Mouse (Mus musculus) urinary bladder, postnatal 0 days (tissue): ENCODE results near the gene Mal. TPM values are rescaled to one million over a fixed set of nuclear protein-coding genes. Genes with fewer than 3 reads are reported as not detected.

Source experiments
- polyA plus RNA-seq: library from polyadenylated mRNA; unstranded; fragments of >200 nt; fragmentation: Nextera tagmentation; extraction: Ambion mirVana; gene quantifications from 2 replicates; pipeline ENCODE4 v1.2.1, GENCODE M21; 2015

Gene Mal
- polyA plus RNA-seq, result 126 and 139 TPM in 2 replicates

DNA sequence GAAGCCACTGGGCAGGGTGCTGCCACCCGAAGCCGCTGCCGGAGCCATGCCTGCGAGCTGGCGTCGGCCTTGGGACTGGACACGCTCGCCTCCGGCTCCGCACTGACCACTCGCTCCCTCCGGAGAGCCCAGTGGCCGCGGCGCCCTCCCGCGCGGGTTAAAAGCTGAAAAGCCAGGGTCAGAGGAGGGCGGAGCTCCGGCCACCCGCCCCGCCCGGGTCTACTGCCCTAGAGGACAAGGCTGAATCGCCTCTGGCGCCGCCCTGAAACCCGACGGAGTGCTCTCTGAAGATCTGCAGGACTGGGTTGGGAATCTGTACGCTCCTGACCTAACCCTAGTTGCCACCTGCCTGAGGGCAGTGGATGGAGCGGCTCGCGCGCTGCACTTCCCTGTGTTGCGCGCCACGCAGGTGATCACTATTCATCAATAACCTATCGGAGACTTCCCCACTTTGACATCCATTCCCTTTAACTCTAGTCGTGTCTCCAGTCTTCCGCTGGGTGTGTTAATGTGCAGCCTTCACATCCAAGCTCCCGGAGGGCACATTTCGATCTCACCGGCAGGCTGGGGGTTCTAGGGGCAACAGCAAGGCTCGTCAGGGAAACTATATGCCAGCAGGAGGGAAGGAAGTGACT, at the start of gene Mal:
TSS of gene Mal (minus strand) at position 610 of the 635 bp plus-strand sequence.

GRCm38 (mm10) chr2:127586694-127587513, 69.6 kb downstream of the Mal start, which contains the start of the genes Zfp661 and Mrps5:
Gene Zfp661, minus strand, starts transcription at chr2:127587094.
Gene Mrps5, plus strand, starts transcription at chr2:127587222.

Other genes starting within 250 kb of the Mal start
- 0.21 and 0.23 TPM in 2 replicates for gene Gpat2, start 231.5 kb downstream of the Mal start, polyA plus RNA-seq
- gene Fahd2a, start 212.1 kb downstream of the Mal start, polyA plus RNA-seq, result 20.4 and 22.1 TPM in 2 replicates
- gene Kcnip3, start 134.6 kb downstream of the Mal start, polyA plus RNA-seq, result 10.5 and 12.3 TPM in 2 replicates
- 25.0 and 30.1 TPM in 2 replicates for gene Prom2, start 115.2 kb downstream of the Mal start, polyA plus RNA-seq
- gene Zfp661, start 69.6 kb downstream of the Mal start, polyA plus RNA-seq, result 2.0 and 2.1 TPM in 2 replicates
- gene Mrps5, start 69.5 kb downstream of the Mal start, polyA plus RNA-seq, result 75.0 and 85.2 TPM in 2 replicates
- gene Mall, start 73.2 kb upstream of the Mal start, polyA plus RNA-seq, result 6.4 and 6.7 TPM in 2 replicates
- 14.9 and 19.7 TPM in 2 replicates for gene Nphp1, start 132.2 kb upstream of the Mal start, polyA plus RNA-seq
- 46.2 and 55.1 TPM in 2 replicates for gene Mtln, start 135.8 kb upstream of the Mal start, polyA plus RNA-seq
- 5.1 and 9.0 TPM in 2 replicates for gene Bub1, start 175.2 kb upstream of the Mal start, polyA plus RNA-seq
- gene Acoxl, start 182.2 kb upstream of the Mal start, polyA plus RNA-seq, result not detected in 2 replicates